Mouse (Mus musculus): ENCODE measurements around the gene Lfng. TPM values are rescaled to one million over a fixed set of nuclear protein-coding genes. Genes with fewer than 3 reads are reported as not detected.
A peak's percentile ranks its signal among the peaks of the same experiment; 100 is the strongest.

The Lfng gene
- total RNA-seq, 2 experiments from 2014 or later: 17.0 to 17.1 TPM

DNA sequence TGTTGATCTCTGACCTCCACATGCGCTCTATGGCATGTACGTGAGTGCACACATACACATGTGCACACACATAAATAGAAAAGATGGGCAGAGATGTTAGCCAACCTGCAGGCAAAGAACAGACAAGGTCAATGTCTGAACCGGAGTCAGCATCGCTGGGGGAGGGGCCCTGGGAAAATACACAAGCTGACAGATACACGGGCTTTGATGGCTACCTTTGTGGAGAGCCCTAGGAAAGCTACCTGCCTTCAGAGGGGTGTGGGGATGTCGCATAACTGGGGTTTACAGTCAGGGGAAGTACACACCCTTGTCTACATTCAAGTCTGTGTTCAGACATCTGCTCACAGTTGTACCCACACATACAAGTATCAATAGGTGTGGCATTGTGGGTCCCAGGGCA, 31.4 kb downstream of the Lfng start:
- no peak for DNase-seq (ENCODE audit: low spot score in 2 of 2)

DNA sequence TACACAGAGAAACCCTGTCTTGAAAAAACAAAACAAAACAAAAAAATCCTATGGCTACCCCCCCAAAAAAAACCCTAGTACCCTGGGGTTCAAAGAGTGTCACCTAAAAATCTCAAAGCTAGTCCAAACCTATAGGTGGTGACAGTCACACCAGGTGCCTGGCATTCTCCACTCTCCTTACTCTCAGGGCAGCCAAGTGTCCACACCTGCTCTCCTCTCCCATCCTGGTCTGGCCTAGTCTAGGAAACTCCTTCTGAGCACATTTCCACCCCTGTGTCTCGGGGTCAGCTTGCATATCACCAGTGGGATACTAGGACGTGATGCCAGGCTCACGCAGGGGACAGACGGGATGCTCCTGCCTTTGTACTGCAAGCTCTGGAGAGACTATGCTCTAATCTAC, 32.2 kb downstream of the Lfng start:
- no peak for DNase-seq (ENCODE audit: low spot score in 2 of 2)

DNA sequence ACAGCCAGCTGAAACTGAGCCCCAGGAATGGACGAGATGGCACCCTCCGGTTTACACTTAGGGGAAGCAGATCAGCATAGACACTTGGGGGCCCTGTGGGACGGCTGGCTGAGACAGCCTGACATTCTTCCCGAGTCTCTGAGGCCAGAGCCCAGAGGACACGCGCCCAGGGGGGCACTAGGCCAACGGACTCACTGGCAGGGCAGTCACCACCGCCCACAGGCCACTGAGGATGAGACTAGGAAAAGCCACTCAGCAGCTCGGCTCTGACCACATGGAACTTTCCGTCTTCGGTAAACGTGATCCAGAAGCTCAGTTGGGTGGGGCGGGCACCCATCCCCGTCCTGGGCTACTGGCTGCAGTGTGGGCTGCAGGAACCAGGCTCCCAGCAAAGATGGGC, 32.8 kb downstream of the Lfng start:
- DNase-seq (ENCODE audit: low spot score in 2 of 2): no peak

DNA sequence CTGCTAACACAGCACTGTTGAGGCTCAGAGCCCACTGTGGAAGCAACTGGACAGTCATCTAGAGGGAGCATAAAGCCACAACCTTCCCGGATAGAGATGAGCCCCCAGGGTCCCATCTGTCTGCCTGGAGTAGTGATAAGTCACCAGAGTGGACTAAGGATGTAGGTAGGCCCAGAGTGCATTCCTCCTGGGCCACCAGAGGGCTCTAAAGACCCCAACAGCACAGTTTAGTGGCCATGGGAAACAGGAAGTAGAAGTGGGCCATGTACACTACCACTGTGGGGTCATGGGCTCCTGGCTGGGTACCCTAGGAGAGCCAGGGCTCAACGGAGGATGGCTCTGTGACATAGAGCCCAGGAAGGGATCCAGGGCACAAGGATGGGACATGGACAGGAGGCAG, 33.7 kb downstream of the Lfng start:
- no peak for DNase-seq (ENCODE audit: low spot score in 2 of 2)

DNA sequence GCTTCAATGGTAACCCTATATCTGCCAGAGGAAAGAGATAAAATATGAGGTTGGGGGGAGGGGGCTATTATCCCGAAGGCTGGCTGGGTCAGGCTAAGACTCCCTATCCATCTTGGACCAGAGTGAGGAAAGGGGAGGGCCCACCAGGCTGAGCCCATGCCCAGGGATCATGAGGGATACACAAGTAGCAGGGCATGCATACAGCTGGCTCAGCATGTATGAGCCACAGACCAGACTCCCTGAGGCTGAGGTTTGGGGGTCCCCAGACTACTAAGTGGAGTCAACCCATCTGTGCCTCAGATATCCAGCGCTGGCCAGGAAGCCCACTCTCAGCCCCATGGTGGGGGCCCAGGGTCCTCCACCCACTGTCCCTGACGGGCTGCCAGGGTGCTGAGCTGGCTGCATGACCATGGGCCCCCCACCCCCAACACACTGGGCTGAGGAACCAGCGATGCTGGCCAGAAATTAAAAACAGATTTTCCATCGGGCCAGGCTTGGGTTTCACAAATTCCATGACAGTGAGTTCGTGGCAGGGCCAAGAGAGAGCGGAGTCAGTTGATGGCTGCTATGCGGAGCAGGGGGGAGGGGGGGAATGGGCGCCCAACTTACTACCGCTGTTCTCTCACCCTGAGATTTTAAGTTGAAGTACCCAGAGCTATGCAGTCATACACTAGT, 34.3 kb downstream of the Lfng start:
- no peak for DNase-seq (ENCODE audit: low spot score in 2 of 2)

DNA sequence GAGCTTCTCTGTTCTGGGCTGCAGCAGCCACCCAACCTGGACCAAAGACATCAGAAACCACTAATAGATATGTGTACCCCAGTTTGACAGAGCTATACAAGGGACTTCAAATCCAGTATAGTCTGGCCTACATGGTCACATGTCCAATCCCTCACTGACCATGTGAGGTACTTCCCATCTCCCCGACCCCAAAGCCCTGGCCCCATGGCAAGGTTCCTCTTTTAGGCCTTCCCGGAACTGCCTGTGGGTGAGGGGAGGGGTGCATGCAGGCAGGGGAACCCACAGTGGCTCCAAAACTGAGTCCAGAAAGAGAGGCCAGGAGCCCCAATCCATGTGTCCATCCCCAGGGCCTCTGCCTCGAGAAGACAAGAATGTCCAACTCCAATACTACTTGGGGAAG, 35.0 kb downstream of the Lfng start:
- no peak for DNase-seq (ENCODE audit: low spot score in 2 of 2)

DNA sequence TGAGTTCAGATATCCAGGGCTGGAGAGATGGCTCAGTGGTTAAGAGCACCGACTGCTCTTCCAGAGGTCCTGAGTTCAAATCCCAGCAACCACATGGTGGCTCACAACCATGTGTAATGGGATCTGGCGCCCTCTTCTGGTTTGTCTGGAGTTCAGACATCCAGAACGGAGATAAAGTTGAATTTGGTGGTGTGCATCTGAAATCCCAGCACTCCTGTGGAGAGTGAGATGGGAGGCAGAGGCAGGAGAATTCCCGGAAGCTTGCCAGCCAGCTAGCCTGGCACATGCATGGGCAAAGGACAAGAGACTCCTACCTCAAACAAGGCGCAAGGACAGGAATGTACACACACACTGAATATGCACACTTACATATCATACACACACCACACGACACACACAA, 37.1 kb downstream of the Lfng start:
- DNase-seq (ENCODE audit: low spot score in 2 of 2): no peak

DNA sequence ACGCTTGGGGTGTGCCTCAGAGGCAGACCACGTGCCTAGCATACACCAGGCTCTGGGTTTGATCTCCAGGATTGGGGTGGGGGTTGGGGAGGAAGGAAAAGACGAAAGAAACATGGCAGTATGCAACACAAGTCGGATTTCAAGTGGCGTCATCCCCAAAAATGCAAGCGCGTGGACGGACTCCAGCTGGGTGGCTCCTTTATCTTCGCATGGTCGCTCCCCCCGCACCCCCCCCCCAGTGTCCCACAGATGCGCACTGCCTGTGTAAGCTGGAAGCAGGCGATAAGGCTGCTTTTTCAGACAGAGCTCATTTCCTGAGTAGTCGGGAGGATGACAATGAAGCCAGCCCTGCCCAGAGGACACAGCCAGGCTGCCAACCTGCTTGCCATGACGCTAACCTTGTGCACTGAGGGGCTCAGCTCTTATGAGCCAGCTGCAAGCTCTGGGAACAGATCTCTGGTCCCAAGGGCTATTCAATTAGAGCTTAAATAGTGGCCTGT, 37.6 kb downstream of the Lfng start:
- no peak for DNase-seq (ENCODE audit: low spot score in 2 of 2)

DNA sequence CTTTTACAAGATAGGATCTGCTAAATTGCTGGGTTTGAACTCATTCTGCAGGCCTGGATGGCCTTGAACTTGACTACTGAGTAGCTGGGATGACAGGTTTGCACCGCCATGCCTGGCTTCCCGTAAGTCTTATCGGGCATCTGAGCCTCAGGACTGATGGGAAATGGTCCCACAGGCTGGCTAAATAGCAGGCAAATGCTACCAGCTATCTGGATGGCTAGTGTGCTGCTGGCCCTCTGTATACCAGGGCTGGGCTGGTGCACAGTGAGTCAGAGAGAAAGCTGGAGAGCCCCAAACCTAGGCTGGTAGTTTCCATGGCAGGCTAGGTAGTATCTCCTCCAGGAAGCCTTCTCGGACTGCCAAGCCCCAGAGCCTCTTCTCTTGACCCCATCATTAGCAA, 38.3 kb downstream of the Lfng start:
- no peak for DNase-seq (ENCODE audit: low spot score in 2 of 2)

DNA sequence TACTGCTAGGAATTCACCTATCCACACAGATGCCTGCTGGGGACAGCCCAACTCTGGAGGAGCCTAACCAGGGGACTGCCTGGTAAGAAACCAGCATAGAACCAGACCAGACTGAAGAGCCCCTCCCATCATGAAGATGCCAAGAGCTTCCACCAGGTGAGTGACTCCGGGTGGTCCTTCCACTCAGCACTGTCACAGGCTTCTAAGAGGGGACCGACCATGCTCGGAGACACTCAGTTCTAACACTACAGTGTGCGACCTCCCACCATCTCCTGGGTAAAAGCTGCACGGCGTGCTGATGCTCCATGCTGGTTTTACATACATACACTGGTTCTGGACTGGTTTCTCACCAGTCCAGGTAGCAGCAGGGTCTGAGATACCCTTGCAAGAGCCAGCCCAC, 39.1 kb downstream of the Lfng start:
- DNase-seq (ENCODE audit: low spot score in 2 of 2): no peak

DNA sequence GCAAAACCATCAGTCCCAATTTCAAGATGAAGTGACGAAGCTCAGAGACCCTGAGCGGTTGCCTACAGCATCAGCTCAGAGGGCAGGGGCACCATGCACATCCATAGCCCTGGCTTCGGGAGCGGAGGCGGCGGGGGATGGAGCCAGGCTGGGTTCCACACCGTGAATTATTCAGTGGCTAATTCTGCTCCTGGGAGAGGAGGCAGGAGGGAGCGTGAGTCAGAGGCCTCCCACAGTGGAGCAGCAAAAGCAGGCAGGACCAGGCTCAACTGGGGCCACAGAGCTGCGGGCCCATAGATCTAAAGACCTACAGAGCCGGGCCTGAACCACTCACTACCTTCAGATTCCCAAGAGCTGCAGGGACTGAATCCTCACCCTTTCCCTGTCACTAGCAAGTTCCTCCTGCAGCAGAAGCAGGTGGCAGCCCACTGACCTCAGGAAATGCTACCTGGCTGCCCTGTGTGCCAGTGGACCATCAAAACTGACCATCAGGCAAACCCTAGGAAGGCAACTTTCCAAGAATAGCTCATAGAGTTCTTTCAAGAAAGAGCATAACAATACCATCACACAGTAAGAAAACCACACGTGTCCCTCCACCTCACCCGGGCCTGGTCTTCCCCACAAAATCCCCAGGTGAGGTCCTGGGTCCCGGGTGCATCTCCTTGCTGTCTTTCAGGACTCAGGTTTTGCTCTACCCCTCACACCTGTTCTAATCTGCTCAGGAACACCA, 40.1 kb downstream of the Lfng start:
- peak; percentile 70 to 79 for DNase-seq (ENCODE audit: low spot score in 2 of 2)

DNA sequence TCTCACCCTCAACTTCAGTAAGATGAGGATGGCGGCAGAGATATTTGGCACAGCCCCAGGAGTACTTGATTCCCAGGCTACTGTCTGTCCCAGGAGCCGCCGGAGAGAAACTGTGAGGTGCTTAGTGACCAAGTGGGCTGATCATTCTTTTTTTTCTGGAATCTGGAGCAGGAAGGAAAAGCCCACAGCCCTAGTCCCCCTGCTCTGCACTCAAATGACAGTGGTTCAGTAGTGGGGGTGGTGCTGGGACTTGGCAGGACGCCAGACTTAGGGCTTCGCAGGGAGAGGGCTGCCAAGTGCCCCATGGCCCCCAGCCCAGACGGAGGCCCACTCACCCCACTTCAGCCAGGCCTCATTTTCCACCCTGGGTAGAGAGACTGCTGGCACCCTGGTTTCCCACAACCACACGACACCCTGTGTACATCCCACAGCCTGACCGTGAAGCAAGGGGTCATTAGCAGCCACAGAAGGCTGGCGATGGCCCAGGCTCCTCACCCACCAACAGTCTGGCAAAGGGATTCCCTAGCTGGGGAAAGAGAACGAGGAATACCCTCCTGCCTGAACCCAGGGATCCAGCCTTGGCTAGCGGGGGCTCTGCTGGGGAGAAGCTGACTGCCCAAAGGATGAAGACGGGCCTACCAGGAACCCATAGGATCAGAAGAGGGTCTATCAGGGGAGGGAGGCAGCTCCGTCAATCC, 40.9 kb downstream of the Lfng start:
- peak; percentile 44 to 47 for DNase-seq (ENCODE audit: low spot score in 2 of 2)

DNA sequence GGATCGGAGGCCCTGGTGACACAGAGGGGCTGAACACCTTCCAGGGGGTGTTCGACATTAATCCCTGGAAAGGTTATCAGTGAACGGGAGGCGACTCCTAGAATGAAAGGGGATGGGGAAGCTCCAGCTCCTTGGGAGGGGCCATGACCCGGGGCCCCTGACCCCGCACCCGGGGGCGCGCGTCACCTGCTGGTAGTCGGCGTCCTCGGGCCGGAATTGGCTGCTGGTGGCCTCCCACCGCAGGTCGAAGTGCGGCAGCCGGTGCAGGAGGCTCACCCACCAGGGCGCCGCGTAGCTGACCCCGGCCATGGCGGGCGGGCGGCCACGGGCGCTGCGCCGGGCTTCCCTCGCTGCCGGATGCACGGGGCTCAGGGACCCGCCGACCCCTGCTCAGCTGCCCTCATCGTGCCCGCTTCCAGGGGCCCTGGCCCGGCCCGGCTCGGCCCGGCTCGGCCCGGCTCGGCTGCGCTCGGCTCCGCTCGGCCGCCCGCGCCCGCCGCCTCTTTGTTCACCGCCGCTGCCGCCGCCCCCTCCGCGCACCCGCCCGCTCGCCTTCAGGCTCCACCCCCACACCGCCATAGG, 41.5 kb downstream of the Lfng start, which contains the start of gene Ttyh3:
Ttyh3 (minus strand) TSS at position 513 of the 582 bp plus-strand sequence.
- DNase-seq (ENCODE audit: low spot score in 2 of 2): no peak

DNA sequence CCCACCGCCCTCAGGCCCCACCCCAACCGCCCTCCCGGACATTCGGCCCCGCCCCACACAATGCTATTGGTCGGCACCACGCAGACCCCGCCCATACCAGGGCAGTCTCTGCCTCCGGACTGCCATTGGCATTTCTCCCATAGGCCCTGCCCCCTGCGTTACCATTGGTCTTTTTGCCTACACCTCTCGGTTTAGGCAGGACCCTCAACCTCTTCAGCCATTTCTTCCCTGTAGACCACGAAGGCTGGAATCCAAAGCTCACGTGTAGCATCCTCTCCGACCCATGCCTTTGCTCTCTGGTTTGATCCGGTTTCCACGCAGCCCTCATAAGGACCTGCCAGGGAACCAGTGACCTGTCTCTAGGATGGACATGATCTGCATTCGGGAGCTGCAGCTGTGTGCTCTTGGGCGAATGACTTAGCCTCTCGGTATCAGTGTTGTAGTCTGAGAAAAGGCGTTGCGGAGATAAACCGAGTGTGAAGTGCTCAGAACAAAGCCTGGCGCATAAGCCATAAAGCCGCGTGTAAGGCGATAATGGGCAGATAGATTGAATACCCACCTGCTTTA, 42.1 kb downstream of the Lfng start:
- peak; percentile 96 to 97 for DNase-seq (ENCODE audit: low spot score in 2 of 2)

DNA sequence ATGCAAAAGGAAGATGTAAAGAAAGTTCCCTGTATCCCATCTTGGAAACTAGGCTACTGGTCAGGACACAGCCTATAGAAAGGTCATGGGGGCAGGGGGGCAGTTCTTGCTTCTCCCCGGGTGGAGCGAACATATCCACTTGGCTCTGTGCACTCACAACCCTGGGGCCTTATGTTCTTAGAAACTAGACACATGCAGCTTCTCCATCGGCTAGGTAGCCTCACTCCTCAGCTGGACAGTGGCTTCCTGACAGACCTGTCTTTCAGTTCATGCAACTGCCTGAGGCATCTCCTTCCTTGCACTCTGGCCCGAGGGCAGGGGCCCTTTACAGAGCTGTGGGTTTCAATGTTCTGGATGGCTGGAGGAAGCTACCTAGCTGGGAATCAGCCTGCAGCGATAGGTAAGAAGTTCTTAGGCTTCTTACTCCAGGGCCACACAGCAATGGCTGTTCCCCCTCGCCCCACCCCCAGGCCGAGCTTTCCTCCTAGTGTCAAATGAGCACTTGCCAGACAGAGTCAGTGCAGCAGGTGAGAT, 42.8 kb downstream of the Lfng start:
- no peak for DNase-seq (ENCODE audit: low spot score in 2 of 2)

DNA sequence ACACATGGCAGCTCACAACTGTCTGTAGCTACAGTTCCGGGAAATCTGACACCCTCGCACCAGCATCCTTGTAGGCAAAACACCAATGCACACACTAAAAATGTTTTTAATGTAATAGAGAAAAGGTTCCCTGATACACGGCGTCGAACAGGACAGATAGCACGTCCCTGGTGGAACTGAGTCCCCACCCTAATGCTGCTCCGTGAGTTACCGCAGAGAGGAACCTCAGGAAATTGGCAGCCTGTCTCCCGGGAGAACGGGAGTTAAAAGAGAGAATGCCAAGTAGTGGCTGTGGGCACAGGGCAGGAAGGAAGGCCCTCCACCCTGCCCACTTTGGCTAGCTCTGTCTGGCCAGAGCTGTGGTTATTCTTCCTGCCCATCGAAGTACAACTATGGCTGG, 44.1 kb downstream of the Lfng start:
- DNase-seq (ENCODE audit: low spot score in 2 of 2): no peak

DNA sequence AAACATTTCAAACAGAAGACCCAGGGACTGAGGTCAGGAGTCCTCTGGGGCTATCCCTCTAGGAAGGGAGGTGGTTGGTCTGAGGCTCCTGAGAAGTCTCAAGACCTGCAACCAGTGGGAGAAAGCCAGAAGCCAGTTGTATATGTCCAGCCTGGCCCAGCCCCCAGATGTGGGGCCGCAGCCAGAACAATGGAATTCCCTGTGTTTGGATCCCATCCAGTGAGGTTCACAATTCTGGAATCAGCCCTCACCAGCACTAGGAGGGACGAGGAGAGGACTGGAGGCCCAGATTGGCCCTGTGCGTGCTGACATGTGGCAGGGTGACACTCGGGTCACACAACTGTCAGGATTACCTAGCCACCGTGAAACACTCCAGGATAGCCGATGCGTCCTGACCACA, 45.5 kb downstream of the Lfng start:
- no peak for DNase-seq (ENCODE audit: low spot score in 2 of 2)

DNA sequence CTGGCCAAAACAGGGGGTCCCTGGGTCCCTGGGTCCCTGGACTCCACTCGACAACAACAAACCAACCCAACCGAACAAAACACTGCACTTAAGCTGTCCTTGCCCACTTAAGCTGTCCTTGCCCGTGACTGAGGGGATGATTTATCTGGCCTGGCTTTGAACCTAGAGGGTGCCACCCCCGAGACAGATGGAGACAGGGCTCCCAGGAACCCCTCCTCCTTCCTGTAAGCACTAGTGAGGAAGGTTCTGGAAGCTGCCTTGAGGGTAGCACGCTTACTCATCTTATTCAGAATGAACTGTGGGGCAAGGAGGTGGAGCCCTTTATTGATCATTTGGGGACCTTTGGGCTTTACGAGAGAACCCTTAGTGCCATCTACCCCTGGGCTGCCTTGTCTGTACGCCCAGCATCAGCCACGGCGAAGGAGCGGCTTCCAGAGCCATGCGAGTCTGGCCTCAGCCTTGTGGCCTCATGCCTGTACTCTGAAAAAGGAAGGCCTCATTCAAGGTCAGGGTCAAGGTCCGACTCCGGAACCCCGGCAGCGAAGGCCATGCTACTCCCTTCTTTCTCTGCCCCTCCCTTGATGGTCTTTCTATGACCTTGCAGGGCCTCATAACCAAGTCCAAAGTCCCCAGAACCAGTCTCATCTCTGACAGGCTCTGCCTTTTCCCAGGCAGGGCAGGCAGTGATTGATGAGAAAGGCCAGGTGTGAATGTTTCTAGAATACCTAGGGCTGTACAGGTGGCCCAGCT, 47.2 kb downstream of the Lfng start:
- no peak for DNase-seq (ENCODE audit: low spot score in 2 of 2)

DNA sequence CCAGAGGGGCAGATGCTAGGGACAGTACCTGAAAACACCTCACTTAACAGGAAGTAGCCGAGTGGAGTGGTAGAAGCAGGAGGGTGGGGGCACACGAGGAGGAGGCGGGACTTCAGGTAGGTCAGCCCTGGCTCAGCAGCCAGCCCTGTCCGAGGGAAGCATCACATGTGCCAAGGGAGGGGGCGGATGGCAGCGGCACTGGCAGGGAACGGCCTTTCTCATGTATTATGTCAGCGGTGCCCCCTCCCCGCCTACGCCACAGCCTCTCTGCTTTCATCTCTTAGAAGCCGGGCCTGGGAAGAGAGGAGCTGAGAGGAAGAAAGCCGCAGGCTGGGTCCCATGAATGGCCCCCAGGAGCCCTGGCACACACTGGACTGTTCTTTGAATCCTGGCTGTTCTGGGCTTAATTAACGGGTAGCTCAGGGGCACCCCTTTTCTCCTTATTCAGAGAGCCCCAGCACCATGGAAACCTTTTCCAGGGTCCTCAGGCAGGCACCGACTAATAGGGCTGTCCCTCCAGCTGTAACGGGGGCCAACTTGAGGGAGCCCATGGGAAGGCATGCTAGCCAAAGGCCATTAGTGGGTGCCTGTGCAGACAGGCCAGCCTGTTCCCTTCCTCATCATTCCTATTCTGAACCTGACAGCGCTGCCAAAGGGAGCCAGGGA, 52.6 kb downstream of the Lfng start:
- peak; percentile 63 to 83 for DNase-seq (ENCODE audit: low spot score in 2 of 2)

DNA sequence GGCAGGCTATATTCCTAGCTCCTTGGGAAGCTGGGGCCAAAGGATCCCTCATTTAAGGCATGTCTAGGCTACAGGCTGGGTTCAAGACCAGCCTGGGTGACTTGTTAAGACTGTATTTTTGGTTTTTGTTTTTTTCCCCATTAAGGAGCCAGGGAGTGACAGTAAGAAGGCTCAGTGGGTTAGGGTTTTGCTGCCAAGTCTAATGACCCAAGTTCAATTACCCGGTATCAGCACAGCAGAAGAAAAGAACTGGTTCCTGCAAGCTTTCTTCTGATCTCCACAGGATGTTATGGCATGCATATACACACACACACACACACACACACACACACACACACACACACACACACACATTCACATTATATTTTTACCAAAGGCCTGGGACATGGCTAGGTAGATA, 53.3 kb downstream of the Lfng start:
- no peak for DNase-seq (ENCODE audit: low spot score in 2 of 2)
